Mouse (Mus musculus) heart, embryonic 14.5 days (tissue): Measurements from ENCODE around the gene Wif1. TPM values are rescaled to one million over a fixed set of nuclear protein-coding genes. Genes with fewer than 3 reads are reported as not detected.
A peak's percentile ranks its signal among the peaks of the same experiment; 100 is the strongest.

ENCODE experiments used
- ATAC-seq: fragments of 200-750 bp; cut with Nextera tagmentation; 2 replicates; pipeline ENCODE4 v1.8.0; 2017; ENCODE audit warnings: low read depth, moderate TSS enrichment; ENCODE audit not compliant: insufficient number of reproducible peaks, insufficient read depth, low FRiP score
- H3K27ac ChIP-seq, 2 experiments: fragments of 200-500 bp in 1 of 2; fragments of 300-500 bp in 1 of 2; sonication (generic) in 1 of 2; replicated peaks in 1 of 2; 2 replicates each; pipeline ENCODE4 v1.5.1; 2012 to 2014; ENCODE audit warnings: low read depth in 2 of 2, low read length in 2 of 2, control low read depth in 1 of 2, mild to moderate bottlenecking in 1 of 2, mixed read lengths in 1 of 2; ENCODE audit not compliant: control insufficient read depth in 1 of 2, insufficient read depth in 1 of 2
- H3K27me3 ChIP-seq: fragments of 300-500 bp; sonication (generic); 2 replicates; pipeline ENCODE4 v1.6.1; 2014; ENCODE audit warnings: mild to moderate bottlenecking, low read length, control low read depth; ENCODE audit not compliant: control insufficient read depth, insufficient read depth
- H3K36me3 ChIP-seq: fragments of 300-500 bp; sonication (generic); 2 replicates; pipeline ENCODE4 v1.6.1; 2014; ENCODE audit warnings: mild to moderate bottlenecking, control low read depth, low read length, mixed read lengths; ENCODE audit not compliant: control insufficient read depth, insufficient read depth
- H3K4me1 ChIP-seq, 2 experiments: fragments of 200-500 bp in 1 of 2; fragments of 300-500 bp in 1 of 2; sonication (generic) in 1 of 2; 2 replicates each; pipeline ENCODE4 v1.6.1; 2012 to 2014; ENCODE audit warnings: low read length in 2 of 2, control low read depth in 1 of 2, mixed read lengths in 1 of 2; ENCODE audit not compliant: control insufficient read depth in 2 of 2, insufficient read depth in 2 of 2
- H3K4me2 ChIP-seq: fragments of 300-500 bp; sonication (generic); 2 replicates; pipeline ENCODE4 v1.6.1; 2014; ENCODE audit warnings: mild to moderate bottlenecking, low read length
- H3K4me3 ChIP-seq, 2 experiments: fragments of 200-500 bp in 1 of 2; fragments of 300-500 bp in 1 of 2; sonication (generic) in 1 of 2; 2 replicates each; pipeline ENCODE4 v1.5.1; 2012 to 2014; ENCODE audit warnings: low read length in 2 of 2, mild to moderate bottlenecking in 2 of 2, control low read depth in 1 of 2, low read depth in 1 of 2, moderate library complexity in 1 of 2; ENCODE audit not compliant: control insufficient read depth in 1 of 2, insufficient read depth in 1 of 2
- H3K9ac ChIP-seq: fragments of 300-500 bp; sonication (generic); 2 replicates; pipeline ENCODE4 v1.6.1; 2014; ENCODE audit warnings: mild to moderate bottlenecking, low read length
- H3K9me3 ChIP-seq: fragments of 300-500 bp; sonication (generic); 2 replicates; pipeline ENCODE4 v1.6.1; 2016; ENCODE audit warnings: low read length, control low read depth; ENCODE audit not compliant: control insufficient read depth
- WGBS: fragments of 180-500 bp; shearing (Covaris S2); extraction: QIAGEN DNeasy Blood & Tissue Kit; methylation state at CpG from one replicate; pipeline ENCODE4 v1.1.7; 2014; 5-methylcytosine and 5-hydroxymethylcytosine counted together
- polyA plus RNA-seq: library from polyadenylated mRNA; unstranded; fragments of >200 nt; fragmentation: Nextera tagmentation; extraction: Ambion mirVana; gene quantifications from 2 replicates; pipeline ENCODE4 v1.2.1, GENCODE M21; 2014

Wif1 gene
- polyA plus RNA-seq, 1 experiment from 2014 or later, result 13.2 TPM

- Histone ChIP-seq H3K4me2 (no peak overlapping the region), H3K4me1 (peaks cover 4 to 26% of the 10 kb centered on the region in 2 experiments), H3K4me3 (no peak overlapping the region), H3K9me3 (no peaks in the 10 kb centered on the region), H3K27ac (0 out of 4 replicates have a peak overlapping the region, but pooled peaks of 1 of the 2 experiments have one; percentile 92), H3K27me3 (no peaks in the 10 kb centered on the region), H3K9ac (no peak overlapping the region), H3K36me3 (no peaks in the 10 kb centered on the region)
- ATAC-seq, result no peak
- WGBS, result 74% methylated on average over 6 of the region's 6 CpGs
Measured at GRCm38 (mm10) chr10:121056823-121057222, 23.1 kb downstream of the Wif1 start.

- H3K4me2 ChIP-seq, result no peak overlapping the region
- H3K27ac ChIP-seq, result no peak overlapping the region
- no peaks in the 10 kb centered on the region for H3K9me3 ChIP-seq
- no peak overlapping the region for H3K9ac ChIP-seq
- H3K4me3 ChIP-seq, result no peak overlapping the region
- no peaks in the 10 kb centered on the region for H3K36me3 ChIP-seq
- H3K4me1 ChIP-seq, result peaks cover 4 to 25% of the 10 kb centered on the region in 2 experiments
- ATAC-seq, result no peak
- no peaks in the 10 kb centered on the region for H3K27me3 ChIP-seq
- WGBS, result 70% methylated on average over 23 of the region's 23 CpGs
Measured at GRCm38 (mm10) chr10:121059043-121060003, 25.6 kb downstream of the Wif1 start.

GRCm38 (mm10) chr10:121061336-121061835 lies 27.6 kb downstream of the Wif1 start:
- Histone ChIP-seq H3K4me2 (no peak overlapping the region), H3K36me3 (no peaks in the 10 kb centered on the region), H3K27ac (no peak overlapping the region), H3K4me3 (no peak overlapping the region), H3K4me1 (peaks cover 3 to 8% of the 10 kb centered on the region in 2 experiments; a peak in 3 of 4 replicates), H3K9me3 (no peaks in the 10 kb centered on the region), H3K27me3 (no peaks in the 10 kb centered on the region), H3K9ac (no peak overlapping the region)
- ATAC-seq, result no peak
- WGBS, result 87% methylated on average over 5 of the region's 5 CpGs

- H3K27ac ChIP-seq, result no peak overlapping the region
- no peaks in the 10 kb centered on the region for H3K27me3 ChIP-seq
- ATAC-seq, result no peak
- no peaks in the 10 kb centered on the region for H3K4me1 ChIP-seq
- no peak overlapping the region for H3K4me3 ChIP-seq
- 92% methylated on average over 8 of the region's 8 CpGs for WGBS
- H3K9ac ChIP-seq, result no peak overlapping the region
- H3K9me3 ChIP-seq, result no peaks in the 10 kb centered on the region
- H3K36me3 ChIP-seq, result no peaks in the 10 kb centered on the region
- no peak overlapping the region for H3K4me2 ChIP-seq
Measured at GRCm38 (mm10) chr10:121062704-121063103, 28.9 kb downstream of the Wif1 start.

GRCm38 (mm10) chr10:121067416-121067951 lies 33.7 kb downstream of the Wif1 start:
- Histone ChIP-seq H3K27me3 (no peaks in the 10 kb centered on the region), H3K4me2 (no peak overlapping the region), H3K9ac (no peak overlapping the region), H3K27ac (no peak overlapping the region), H3K36me3 (no peaks in the 10 kb centered on the region), H3K4me3 (no peak overlapping the region), H3K9me3 (no peaks in the 10 kb centered on the region), H3K4me1 (no peaks in the 10 kb centered on the region)
- ATAC-seq, result no peak
- WGBS, result 87% methylated on average over 7 of the region's 7 CpGs

- Histone ChIP-seq H3K9me3 (no peaks in the 10 kb centered on the region), H3K9ac (no peak overlapping the region), H3K4me2 (no peak overlapping the region), H3K27me3 (no peaks in the 10 kb centered on the region), H3K36me3 (no peaks in the 10 kb centered on the region), H3K27ac (no peak overlapping the region), H3K4me3 (no peak overlapping the region), H3K4me1 (no peaks in the 10 kb centered on the region)
- WGBS, result 57% methylated on average over 1 of the region's 1 CpGs
- no peak for ATAC-seq
Measured at GRCm38 (mm10) chr10:121068003-121068402, 34.2 kb downstream of the Wif1 start.

GRCm38 (mm10) chr10:121070742-121071141 lies 37.0 kb downstream of the Wif1 start:
- no peaks in the 10 kb centered on the region; a peak in 1 of 4 replicates for H3K4me1 ChIP-seq
- H3K27ac ChIP-seq, result no peak overlapping the region
- WGBS, result 68% methylated on average over 7 of the region's 7 CpGs
- no peaks in the 10 kb centered on the region for H3K36me3 ChIP-seq
- H3K9ac ChIP-seq, result no peak overlapping the region
- H3K27me3 ChIP-seq, result no peaks in the 10 kb centered on the region
- H3K4me2 ChIP-seq, result no peak overlapping the region
- H3K4me3 ChIP-seq, result no peak overlapping the region
- no peak for ATAC-seq
- H3K9me3 ChIP-seq, result no peaks in the 10 kb centered on the region
